Mouse (Mus musculus): ENCODE measurements around the gene Olfr640. TPM values are rescaled to one million over a fixed set of nuclear protein-coding genes. Genes with fewer than 3 reads are reported as not detected.

The Olfr640 gene
- not detected in 2 replicates for polyA plus RNA-seq (2015; fragmentation: Nextera tagmentation; extraction: Ambion mirVana)

GRCm38 (mm10) chr7:104025473-104025872, at the start of gene Olfr640:
Gene Olfr640 (minus strand): TSS chr7:104025573.
- ATAC-seq, result no peak
- Histone ChIP-seq H3K27ac (no peak within 1 kb of the TSS), H3K4me1 (replicated peaks) (no peaks in the 10 kb centered on the region), H3K36me3 (no peaks in the 10 kb centered on the region), H3K4me2 (replicated peaks) (no peak within 1 kb of the TSS), H3K4me3 (replicated peaks) (no peak within 1 kb of the TSS), H3K27me3 (replicated peaks) (no peaks in the 10 kb centered on the region), H3K9ac (no peak within 1 kb of the TSS), H3K9me3 (no peaks in the 10 kb centered on the region)
- 81% methylated on average over 6 of the region's 6 CpGs for WGBS

GRCm38 (mm10) chr7:104071769-104072168, 46.4 kb upstream of the Olfr640 start, which contains the start of gene Olfr644:
Gene Olfr644 (minus strand): TSS chr7:104071869.
- 66% methylated on average over 2 of the region's 2 CpGs for WGBS
- no peak for ATAC-seq
- H3K9me3 ChIP-seq, result no peaks in the 10 kb centered on the region
- H3K27ac ChIP-seq, result no peak within 1 kb of the TSS
- H3K4me3 ChIP-seq (replicated peaks), result no peak within 1 kb of the TSS
- H3K36me3 ChIP-seq, result no peaks in the 10 kb centered on the region
- H3K9ac ChIP-seq, result no peak within 1 kb of the TSS
- H3K4me1 ChIP-seq (replicated peaks), result no peaks in the 10 kb centered on the region
- no peak within 1 kb of the TSS for H3K4me2 ChIP-seq (replicated peaks)
- no peaks in the 10 kb centered on the region for H3K27me3 ChIP-seq (replicated peaks)

- no peak for ATAC-seq
- no peak within 1 kb of the TSS for H3K27ac ChIP-seq
- no peak within 1 kb of the TSS for H3K9ac ChIP-seq
- H3K36me3 ChIP-seq, result no peaks in the 10 kb centered on the region
- 44% methylated on average over 2 of the region's 2 CpGs for WGBS
- no peak within 1 kb of the TSS for H3K4me3 ChIP-seq (replicated peaks)
- no peaks in the 10 kb centered on the region for H3K4me1 ChIP-seq (replicated peaks)
- no peak within 1 kb of the TSS for H3K4me2 ChIP-seq (replicated peaks)
- H3K27me3 ChIP-seq (replicated peaks), result no peaks in the 10 kb centered on the region
- H3K9me3 ChIP-seq, result no peaks in the 10 kb centered on the region
Measured at GRCm38 (mm10) chr7:104061345-104061744, 36.0 kb upstream of the Olfr640 start, which contains the start of gene 4930516K23Rik. Gene 4930516K23Rik (minus strand): TSS chr7:104061445.

GRCm38 (mm10) chr7:104059215-104059614, 33.8 kb upstream of the Olfr640 start:
- no peaks in the 10 kb centered on the region for H3K27me3 ChIP-seq (replicated peaks)
- no peak overlapping the region for H3K9ac ChIP-seq
- no peak for ATAC-seq
- H3K4me3 ChIP-seq (replicated peaks), result no peak overlapping the region
- H3K4me1 ChIP-seq (replicated peaks), result no peaks in the 10 kb centered on the region
- no peaks in the 10 kb centered on the region for H3K9me3 ChIP-seq
- H3K36me3 ChIP-seq, result no peaks in the 10 kb centered on the region
- no peak overlapping the region for H3K27ac ChIP-seq
- 96% methylated on average over 1 of the region's 1 CpGs for WGBS
- no peak overlapping the region for H3K4me2 ChIP-seq (replicated peaks)

GRCm38 (mm10) chr7:104052566-104052965, 27.2 kb upstream of the Olfr640 start, which contains the start of gene Olfr642:
Gene Olfr642 (minus strand): TSS chr7:104052666.
- Histone ChIP-seq H3K4me2 (replicated peaks) (no peak within 1 kb of the TSS), H3K9me3 (no peaks in the 10 kb centered on the region), H3K4me3 (replicated peaks) (no peak within 1 kb of the TSS), H3K36me3 (no peaks in the 10 kb centered on the region), H3K4me1 (replicated peaks) (no peaks in the 10 kb centered on the region), H3K27me3 (replicated peaks) (no peaks in the 10 kb centered on the region), H3K27ac (no peak within 1 kb of the TSS), H3K9ac (no peak within 1 kb of the TSS)
- ATAC-seq, result no peak
- WGBS, result 71% methylated on average over 1 of the region's 1 CpGs

GRCm38 (mm10) chr7:104050745-104051144, 25.4 kb upstream of the Olfr640 start:
- ATAC-seq, result no peak
- no peak overlapping the region for H3K4me2 ChIP-seq (replicated peaks)
- no peaks in the 10 kb centered on the region for H3K27me3 ChIP-seq (replicated peaks)
- H3K27ac ChIP-seq, result no peak overlapping the region
- no peaks in the 10 kb centered on the region for H3K9me3 ChIP-seq
- H3K36me3 ChIP-seq, result no peaks in the 10 kb centered on the region
- no peaks in the 10 kb centered on the region for H3K4me1 ChIP-seq (replicated peaks)
- H3K4me3 ChIP-seq (replicated peaks), result no peak overlapping the region
- WGBS, result 90% methylated on average over 4 of the region's 4 CpGs
- no peak overlapping the region for H3K9ac ChIP-seq

GRCm38 (mm10) chr7:104035145-104035544, 9.8 kb upstream of the Olfr640 start, which contains the start of gene Olfr641:
Gene Olfr641 (plus strand): TSS chr7:104035445.
- Histone ChIP-seq H3K4me3 (replicated peaks) (no peak within 1 kb of the TSS), H3K4me2 (replicated peaks) (no peak within 1 kb of the TSS)
- WGBS, result 74% methylated on average over 1 of the region's 1 CpGs

GRCm38 (mm10) chr7:104026978-104027377, 1.6 kb upstream of the Olfr640 start:
- WGBS, result 71% methylated on average over 3 of the region's 3 CpGs
- Histone ChIP-seq H3K4me2 (replicated peaks) (no peak overlapping the region), H3K4me1 (replicated peaks) (no peaks in the 10 kb centered on the region), H3K4me3 (replicated peaks) (no peak overlapping the region), H3K9ac (no peak overlapping the region), H3K36me3 (no peaks in the 10 kb centered on the region), H3K27ac (no peak overlapping the region), H3K9me3 (no peaks in the 10 kb centered on the region), H3K27me3 (replicated peaks) (no peaks in the 10 kb centered on the region)
- no peak for ATAC-seq

More at GRCm38 (mm10) chr7:104035145-104035544, 9.8 kb upstream of the Olfr640 start, which contains the start of gene Olfr641:
- Histone ChIP-seq H3K9me3 (no peaks in the 10 kb centered on the region), H3K27ac (no peak within 1 kb of the TSS), H3K9ac (no peak within 1 kb of the TSS), H3K36me3 (no peaks in the 10 kb centered on the region), H3K27me3 (replicated peaks) (no peaks in the 10 kb centered on the region), H3K4me1 (replicated peaks) (no peaks in the 10 kb centered on the region)
- no peak for ATAC-seq

GRCm38 (mm10) chr7:104021651-104022050, 3.7 kb downstream of the Olfr640 start:
- no peak overlapping the region for H3K27ac ChIP-seq
- H3K9me3 ChIP-seq, result no peaks in the 10 kb centered on the region
- H3K4me2 ChIP-seq (replicated peaks), result no peak overlapping the region
- 90% methylated on average over 6 of the region's 6 CpGs for WGBS
- H3K4me3 ChIP-seq (replicated peaks), result no peak overlapping the region
- no peaks in the 10 kb centered on the region for H3K27me3 ChIP-seq (replicated peaks)
- H3K36me3 ChIP-seq, result no peaks in the 10 kb centered on the region
- H3K9ac ChIP-seq, result no peak overlapping the region
- H3K4me1 ChIP-seq (replicated peaks), result no peaks in the 10 kb centered on the region
- no peak for ATAC-seq

- Histone ChIP-seq H3K9ac (no peak overlapping the region), H3K4me1 (replicated peaks) (no peaks in the 10 kb centered on the region), H3K4me2 (replicated peaks) (no peak overlapping the region), H3K4me3 (replicated peaks) (no peak overlapping the region), H3K9me3 (no peaks in the 10 kb centered on the region), H3K27ac (no peak overlapping the region), H3K36me3 (no peaks in the 10 kb centered on the region), H3K27me3 (replicated peaks) (no peaks in the 10 kb centered on the region)
- no peak for ATAC-seq
- 89% methylated on average over 1 of the region's 1 CpGs for WGBS
Measured at GRCm38 (mm10) chr7:104018953-104019352, 6.4 kb downstream of the Olfr640 start.

GRCm38 (mm10) chr7:104017203-104017602, 8.2 kb downstream of the Olfr640 start, which contains the start of gene Olfr639:
Gene Olfr639 (minus strand): TSS chr7:104017303.
- no peak within 1 kb of the TSS for H3K4me2 ChIP-seq (replicated peaks)
- H3K27ac ChIP-seq, result no peak within 1 kb of the TSS
- no peaks in the 10 kb centered on the region for H3K4me1 ChIP-seq (replicated peaks)
- H3K27me3 ChIP-seq (replicated peaks), result no peaks in the 10 kb centered on the region
- H3K4me3 ChIP-seq (replicated peaks), result no peak within 1 kb of the TSS
- ATAC-seq, result no peak
- H3K36me3 ChIP-seq, result no peaks in the 10 kb centered on the region
- H3K9me3 ChIP-seq, result no peaks in the 10 kb centered on the region
- H3K9ac ChIP-seq, result no peak within 1 kb of the TSS

GRCm38 (mm10) chr7:103999124-103999523, 26.2 kb downstream of the Olfr640 start:
- Histone ChIP-seq H3K4me1 (replicated peaks) (no peaks in the 10 kb centered on the region), H3K4me3 (replicated peaks) (no peak overlapping the region)

GRCm38 (mm10) chr7:103998446-103998845, 26.9 kb downstream of the Olfr640 start, which contains the start of gene Olfr638:
Gene Olfr638 (plus strand): TSS chr7:103998746.
- no peaks in the 10 kb centered on the region for H3K27me3 ChIP-seq (replicated peaks)
- no peak within 1 kb of the TSS for H3K27ac ChIP-seq
- no peaks in the 10 kb centered on the region for H3K36me3 ChIP-seq
- H3K9me3 ChIP-seq, result no peaks in the 10 kb centered on the region
- no peak within 1 kb of the TSS for H3K9ac ChIP-seq
- no peak within 1 kb of the TSS for H3K4me3 ChIP-seq (replicated peaks)
- no peak for ATAC-seq
- H3K4me2 ChIP-seq (replicated peaks), result no peak within 1 kb of the TSS
- H3K4me1 ChIP-seq (replicated peaks), result no peaks in the 10 kb centered on the region

More at GRCm38 (mm10) chr7:103999124-103999523, 26.2 kb downstream of the Olfr640 start:
- Histone ChIP-seq H3K36me3 (no peaks in the 10 kb centered on the region), H3K27ac (no peak overlapping the region), H3K4me2 (replicated peaks) (no peak overlapping the region), H3K9me3 (no peaks in the 10 kb centered on the region), H3K9ac (no peak overlapping the region), H3K27me3 (replicated peaks) (no peaks in the 10 kb centered on the region)
- ATAC-seq, result no peak
